Mouse (Mus musculus): Measurements from ENCODE around the gene Hba-a1.
"Not testable (repeated sequence)": the region's sequence is repeated elsewhere in the genome, so short reads cannot be mapped to it uniquely, and the experiment has no call there.

Gene Hba-a1

DNA sequence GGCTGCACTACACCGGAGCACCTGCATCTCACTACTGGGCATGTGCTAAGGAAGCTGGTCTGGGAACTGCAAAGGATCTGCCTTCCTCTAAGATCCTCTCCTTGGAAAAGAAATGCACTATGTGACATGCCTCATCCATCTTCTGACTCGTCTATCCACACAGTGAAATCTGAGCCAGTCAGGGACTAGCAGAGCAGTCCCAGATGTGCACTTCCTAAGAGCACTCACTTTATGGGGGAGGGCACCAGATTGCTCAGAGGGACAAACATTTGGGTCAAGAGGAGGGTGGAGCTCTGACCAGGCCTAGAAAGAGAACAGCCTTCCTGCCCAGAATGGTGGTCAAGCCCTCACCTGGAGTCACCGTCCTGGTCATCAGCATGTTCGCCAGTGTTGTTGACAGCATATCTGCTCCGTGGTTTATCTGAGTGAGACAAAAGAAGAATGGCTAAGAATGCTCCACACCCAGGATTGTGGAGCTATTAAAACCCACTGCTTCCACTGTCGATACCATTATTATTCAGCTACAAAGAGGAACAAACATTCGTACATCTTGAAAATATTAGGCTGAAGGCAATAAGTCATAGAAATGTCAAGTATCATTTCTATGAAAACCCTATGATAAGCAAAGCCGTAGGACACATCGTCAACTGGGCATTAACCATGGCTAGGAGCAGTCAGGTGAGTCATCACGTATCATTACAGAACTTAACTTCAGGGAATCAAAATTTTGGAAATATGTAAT, 20.5 kb upstream of the Hba-a1 start:
- DNase-seq (ENCODE audit: low spot score in 2 of 2), result no peak

DNA sequence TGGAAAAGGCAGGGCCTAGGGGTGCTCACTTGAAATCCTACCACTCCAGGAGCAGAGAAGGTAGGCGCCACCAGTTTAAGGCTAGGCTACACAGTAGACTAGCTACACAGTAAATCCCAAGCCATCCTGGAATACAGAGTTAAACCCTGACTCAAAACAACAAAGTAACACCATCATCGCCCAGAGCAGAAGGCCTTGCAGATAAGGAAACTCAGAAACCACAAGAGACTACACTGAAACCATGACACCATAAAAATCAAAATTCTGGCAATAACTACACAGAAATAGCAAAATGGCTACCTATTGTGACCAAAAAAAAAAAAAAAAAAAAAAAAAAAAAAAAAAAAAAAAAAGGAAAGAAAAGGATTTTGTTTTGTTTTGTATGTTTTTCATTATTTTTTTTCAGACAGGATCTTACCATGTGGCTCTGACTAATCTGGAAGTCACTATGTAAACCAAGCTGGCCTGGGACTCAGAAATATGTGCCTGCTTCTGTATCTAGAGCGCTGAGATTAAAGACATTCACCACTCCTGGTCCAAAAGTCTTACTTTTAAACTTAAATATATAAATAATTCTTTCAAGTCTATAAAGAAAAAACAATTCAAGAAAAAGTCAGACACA, 18.1 kb upstream of the Hba-a1 start:
- no peak for DNase-seq (ENCODE audit: low spot score in 2 of 2)

DNA sequence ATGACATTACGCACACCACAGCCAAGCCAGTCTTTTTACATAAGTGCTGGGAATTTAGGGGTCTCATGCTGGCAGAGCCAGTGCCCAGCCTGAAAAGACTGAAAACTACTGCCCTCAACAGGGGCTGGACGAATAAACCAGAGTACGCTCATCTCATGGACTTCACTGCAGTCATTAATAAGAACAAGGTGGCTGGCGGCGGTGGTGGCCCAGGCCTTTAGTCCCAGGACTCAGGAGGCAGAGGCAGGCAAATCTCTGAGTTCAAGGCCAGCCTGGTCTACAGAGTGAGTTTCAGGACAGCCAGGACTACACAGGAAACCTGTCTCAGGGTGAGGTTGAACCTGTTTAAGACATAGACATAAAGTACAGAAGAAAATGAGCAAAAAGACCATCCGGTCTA, 17.1 kb upstream of the Hba-a1 start:
- no peak for DNase-seq (ENCODE audit: low spot score in 2 of 2)

DNA sequence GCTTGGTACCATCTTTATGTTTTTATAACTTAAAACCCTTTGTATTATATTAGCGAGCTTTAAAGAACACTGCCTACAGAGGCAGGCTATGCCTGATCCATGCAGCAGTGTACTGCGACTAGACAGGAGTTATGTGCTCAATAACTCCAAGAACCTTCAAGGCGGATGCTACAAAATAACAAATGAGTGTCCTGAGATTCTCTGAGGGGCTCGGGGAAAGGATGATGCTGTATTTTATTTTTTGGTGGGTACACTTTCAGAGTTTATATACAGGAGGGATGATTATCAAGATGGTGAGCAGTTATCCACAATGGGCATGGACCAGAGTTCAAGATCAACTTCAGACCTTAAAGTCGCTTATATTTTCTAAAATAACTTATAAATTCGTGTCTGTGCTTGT, 16.5 kb upstream of the Hba-a1 start:
- no peak for DNase-seq (ENCODE audit: low spot score in 2 of 2)

DNA sequence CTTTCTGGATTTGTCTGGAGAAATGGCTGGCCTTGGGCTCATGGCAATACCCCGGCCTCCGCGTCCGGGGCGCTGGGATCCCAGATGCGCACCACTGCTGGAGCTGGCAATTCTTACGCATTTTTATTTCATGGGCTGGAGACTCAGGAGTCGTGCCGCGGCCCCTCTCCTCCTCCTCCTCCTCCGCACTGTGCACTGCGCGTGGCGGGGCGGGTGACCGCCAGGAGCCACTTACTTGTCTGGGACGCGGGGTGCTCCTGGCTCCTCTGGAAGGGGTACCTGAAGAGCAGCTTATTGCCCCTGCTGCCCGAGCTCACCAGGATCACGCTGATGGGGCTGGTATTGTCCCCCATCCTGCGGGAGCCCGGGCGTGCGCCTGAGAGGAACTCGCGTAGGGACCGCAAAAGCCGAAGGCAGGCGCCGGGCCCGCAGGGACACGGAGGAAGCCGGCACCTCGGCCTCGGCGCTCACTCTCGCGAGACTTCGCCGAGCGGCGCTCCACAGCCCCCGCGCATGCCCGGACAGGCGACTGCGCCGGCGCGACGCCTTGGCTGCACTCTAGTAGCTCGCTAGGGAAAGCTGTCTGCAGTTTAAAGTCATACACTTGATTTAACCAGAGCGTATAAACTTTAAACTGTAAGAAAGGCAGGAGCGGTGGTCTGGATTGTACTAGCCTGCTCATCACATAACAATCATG, 16.0 kb upstream of the Hba-a1 start, which contains the start of gene Nprl3:
Gene Nprl3, minus strand, starts transcription at position 520 of the 697 bp plus-strand sequence.
- DNase-seq (ENCODE audit: low spot score in 2 of 2), result peak; percentile 95 to 96

DNA sequence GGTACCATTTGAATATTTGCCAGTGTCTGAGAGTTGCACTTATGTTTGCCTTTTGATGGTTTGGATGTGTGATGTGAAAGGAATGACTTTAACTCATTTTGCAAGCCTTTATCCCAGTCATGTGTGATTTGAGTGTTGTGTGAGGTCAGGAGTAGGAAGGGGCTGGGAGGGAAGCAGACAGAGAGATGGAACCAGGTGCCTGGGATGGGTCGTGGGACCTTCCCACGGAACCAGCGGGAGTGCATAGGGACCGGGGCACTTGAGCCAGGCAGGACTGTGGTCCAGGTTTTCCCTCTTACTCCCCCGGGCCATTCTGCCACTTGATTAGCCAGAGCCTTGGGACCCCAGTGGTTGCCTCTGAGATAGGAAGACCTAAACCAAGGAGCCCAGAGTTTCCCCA, 15.3 kb upstream of the Hba-a1 start:
- DNase-seq (ENCODE audit: low spot score in 2 of 2), result no peak

DNA sequence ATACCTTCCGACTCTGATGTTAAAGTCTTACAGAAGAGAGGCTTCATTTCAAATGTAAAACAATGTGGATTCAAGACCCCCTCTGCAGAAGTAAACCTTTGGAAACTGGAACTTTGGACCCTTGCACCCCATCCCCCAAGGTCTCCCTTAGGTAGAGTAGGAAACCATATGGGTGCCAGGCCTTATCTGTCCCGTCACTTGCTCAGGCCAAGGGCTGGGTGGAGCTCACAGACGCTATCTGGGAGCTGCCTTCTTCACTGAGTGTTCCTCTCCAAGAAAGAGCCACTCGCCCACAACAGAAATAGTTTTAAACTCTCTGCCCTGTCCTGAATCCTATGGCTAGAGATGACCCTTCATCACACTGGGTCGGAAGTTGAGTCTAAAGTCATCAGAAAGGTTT, 14.4 kb upstream of the Hba-a1 start:
- DNase-seq (ENCODE audit: low spot score in 2 of 2), result no peak

DNA sequence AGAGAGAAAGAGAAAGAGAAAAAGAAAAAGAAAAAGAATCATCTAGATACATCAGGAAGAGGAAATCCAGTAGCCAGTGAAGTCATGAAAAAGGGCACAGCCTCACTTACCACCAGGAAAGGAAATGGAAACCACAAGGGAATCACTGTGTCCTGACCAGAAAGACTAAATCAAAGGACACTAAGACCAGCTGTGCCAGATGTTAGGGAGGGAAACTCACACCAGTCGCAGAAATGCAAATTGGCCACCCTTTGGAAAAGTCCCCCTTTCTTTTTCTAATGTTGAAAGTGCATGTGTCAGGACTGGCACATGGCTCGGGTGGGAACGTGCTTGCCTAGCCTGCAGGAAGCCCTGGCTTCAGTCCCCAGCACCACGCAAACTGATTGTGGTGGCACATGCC, 12.1 kb upstream of the Hba-a1 start:
- DNase-seq (ENCODE audit: low spot score in 2 of 2), result no peak

DNA sequence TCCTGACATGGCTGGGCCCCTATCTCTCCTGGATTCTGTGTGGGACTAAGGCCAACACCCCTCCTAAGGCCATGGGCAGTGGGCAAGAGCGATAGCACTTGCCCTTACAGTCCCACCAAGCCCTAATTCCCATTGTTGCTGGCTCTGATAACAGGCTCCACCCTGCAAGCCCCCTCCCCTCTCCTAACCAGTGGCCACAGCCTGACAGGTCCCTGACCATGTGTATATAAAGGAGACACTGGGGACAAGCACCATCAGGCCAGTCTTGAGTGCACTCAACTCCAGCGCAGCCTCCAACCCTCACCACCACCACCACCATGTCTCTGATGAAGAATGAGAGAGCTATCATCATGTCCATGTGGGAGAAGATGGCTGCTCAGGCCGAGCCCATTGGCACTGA, 7.0 kb upstream of the Hba-a1 start, which contains the start of gene Hba-x:
Gene Hba-x, plus strand, starts transcription at position 54 of the 400 bp plus-strand sequence.
- no peak for DNase-seq (ENCODE audit: low spot score in 2 of 2)

DNA sequence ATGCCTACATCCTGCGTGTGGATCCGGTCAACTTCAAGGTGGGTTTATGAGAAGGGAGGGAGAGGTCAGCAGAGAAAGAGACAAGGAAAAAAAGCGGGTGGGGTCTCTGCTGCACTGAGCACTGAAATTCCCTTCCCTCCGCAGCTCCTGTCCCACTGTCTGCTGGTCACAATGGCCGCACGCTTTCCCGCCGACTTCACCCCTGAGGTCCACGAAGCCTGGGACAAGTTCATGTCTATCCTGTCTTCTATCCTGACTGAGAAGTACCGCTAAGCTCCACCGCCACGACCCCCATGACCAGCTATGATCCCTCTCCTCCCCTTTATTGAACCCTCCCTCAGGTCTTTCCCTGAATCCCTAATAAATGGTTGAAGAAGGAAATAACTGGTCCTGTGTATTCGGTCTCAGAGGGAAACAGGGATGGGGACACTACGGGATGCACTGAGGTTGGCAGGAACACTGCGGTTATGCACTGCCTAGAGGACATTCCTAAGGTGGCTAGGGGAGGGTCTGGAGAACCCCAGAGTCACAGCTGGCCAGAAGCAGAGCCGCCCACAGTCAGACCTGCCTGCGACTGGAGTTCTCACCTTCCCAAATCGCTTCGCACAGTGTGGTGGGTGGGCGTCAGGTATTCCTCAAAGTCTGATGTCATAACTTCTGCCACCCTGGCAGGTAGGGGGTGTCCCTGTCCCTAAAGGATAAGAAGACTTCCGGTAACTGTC, 5.4 kb upstream of the Hba-a1 start:
- DNase-seq (ENCODE audit: low spot score in 2 of 2), result no peak

DNA sequence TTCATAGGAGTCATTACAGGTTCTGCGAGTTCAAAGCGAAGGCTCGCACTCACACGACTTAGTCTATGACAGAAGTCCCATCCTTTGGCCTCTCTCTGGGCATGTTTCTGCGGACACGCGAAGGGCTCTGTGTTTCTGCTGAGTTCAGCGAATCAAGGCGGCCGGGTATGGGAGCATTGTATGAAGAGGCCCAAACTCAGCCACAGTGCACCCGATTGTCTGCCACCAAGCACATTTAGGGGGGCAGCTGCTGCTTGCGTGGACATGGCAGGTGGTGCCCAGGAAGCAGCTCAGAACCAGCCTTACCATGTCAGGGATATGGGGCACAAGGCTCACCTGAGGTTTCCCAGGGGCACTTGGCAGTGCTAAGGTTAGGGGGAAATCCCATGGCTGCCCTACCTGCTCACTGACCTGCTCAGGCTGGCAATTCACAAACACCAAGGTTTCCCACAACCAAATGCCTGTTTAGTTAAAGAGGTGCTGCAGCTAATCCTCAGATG, 4.8 kb upstream of the Hba-a1 start:
- DNase-seq (ENCODE audit: low spot score in 2 of 2), result no peak

DNA sequence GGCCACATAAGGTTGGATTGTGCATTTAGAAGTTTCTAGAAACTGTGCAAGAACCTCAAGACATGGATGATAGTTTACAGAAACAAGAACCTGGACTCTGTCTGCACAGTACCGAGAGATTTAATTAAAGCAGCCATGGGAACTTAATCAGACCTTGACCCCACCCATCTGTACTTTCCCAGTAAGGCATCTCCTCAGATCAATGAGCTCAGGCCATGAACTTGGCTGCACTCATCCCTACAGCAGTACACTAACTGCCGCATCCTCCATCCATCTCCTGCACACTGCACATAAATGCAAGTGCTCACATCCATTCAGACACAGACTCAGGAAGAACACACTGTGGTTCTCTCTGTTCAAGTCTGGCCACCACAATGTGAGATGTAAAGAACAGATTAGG, 2.7 kb upstream of the Hba-a1 start:
- DNase-seq (ENCODE audit: low spot score in 2 of 2), result no peak

DNA sequence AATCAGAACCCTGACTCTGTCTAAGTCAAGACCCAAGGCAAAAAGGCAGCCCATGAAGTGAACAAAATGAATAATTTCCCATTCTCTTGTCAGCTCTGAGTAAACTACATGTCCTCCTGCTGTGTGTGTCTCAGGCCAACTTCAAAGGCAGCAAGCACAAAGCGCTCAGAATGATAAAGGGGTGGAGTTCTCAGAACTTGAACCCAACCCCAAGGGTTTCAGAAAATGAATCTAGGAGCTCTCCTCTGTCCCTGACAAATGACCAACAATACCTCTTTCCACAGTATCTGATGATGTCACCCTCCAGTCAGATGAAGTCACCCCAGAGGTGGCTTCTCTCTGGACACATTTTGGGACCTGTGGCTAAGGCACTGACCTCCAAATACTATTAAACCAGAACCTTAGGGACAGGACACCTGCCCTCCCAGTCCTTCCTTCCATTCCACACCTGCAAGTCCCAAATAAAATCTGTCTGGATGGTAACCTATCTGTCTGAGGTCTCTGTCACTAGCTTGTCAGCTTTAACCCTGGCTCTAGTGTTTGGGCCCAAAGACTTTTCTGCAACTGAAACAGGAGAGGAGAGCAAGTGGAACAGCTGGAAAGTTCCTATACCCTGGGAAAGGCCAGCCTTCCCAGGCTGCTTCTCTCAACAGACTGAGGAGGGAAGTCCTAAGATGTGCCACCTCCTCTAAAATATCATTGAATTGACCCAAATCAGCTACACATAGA, 1.7 kb upstream of the Hba-a1 start:
- DNase-seq (ENCODE audit: low spot score in 2 of 2), result no peak

DNA sequence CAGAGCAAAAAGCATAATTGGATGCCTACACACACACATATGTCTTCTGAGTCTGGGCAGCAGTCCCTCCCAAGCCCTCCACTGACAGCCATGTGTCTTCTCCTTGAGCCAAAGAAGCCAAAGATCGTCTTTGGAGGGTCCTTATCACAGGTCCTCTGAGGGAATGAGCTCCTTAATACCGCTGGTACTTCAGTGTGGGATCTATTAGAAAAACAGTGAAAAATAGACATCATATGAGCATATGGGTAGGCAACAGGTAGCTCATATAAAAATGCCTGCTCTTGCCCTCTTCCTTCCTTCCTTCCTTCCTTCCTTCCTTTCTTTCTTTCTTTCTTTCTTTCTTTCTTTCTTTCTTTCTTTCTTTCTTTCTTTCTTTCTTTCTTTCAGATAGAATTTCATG, 1.3 kb downstream of the Hba-a1 start:
- DNase-seq (ENCODE audit: low spot score in 2 of 2), result not testable (repeated sequence)

DNA sequence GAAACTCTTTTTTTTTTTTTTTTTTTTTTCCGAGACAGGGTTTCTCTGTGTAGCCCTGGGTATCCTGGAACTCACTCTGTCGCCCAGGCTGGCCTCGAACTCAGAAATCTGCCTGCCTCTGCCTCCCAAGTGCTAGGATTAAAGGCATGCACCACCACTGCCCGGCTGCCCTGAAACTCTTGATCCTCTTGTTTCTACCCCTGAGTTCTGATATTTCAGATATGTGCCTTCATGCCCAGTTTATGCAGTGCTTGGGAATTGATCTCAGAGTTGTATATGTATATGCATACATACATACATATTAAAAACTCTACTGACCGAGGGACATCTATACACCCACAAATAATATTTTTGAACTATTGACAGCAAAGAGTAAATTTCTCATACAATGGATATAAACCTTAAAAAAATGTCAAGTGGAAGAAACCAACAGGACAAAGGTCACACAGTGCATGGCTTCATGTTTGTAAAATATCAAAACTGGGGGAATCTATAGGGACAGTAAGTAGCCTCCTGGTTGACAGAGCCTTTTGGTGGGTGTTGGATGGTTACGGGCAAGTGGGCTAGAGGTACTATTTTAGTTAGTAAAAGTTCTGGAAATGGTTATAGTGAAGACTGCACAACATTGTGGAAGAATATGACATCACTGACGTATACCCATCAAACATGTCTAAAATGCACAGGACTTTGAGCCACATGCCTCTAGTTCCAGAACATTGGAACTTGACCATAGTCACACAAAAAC, 1.9 kb downstream of the Hba-a1 start:
- no peak for DNase-seq (ENCODE audit: low spot score in 2 of 2)

DNA sequence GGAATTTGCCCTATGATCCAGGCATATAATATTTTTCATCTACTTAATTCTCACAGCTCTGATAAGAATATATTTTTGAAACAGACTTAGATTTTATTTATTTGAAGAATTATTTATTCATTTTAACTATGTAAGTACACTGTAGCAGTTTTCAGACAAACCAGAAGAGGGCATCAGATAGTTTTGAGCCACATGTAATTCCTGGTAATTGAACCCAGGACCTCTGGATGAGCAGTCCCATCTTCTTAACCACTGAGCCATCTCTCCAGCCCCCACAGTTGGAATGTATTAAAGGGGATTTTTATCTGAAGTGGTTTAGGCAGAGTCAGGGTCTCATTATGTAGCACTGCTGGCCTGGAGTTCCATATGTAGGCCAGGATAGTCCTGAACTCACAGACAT, 2.6 kb downstream of the Hba-a1 start:
- DNase-seq (ENCODE audit: low spot score in 2 of 2), result not testable (repeated sequence)

DNA sequence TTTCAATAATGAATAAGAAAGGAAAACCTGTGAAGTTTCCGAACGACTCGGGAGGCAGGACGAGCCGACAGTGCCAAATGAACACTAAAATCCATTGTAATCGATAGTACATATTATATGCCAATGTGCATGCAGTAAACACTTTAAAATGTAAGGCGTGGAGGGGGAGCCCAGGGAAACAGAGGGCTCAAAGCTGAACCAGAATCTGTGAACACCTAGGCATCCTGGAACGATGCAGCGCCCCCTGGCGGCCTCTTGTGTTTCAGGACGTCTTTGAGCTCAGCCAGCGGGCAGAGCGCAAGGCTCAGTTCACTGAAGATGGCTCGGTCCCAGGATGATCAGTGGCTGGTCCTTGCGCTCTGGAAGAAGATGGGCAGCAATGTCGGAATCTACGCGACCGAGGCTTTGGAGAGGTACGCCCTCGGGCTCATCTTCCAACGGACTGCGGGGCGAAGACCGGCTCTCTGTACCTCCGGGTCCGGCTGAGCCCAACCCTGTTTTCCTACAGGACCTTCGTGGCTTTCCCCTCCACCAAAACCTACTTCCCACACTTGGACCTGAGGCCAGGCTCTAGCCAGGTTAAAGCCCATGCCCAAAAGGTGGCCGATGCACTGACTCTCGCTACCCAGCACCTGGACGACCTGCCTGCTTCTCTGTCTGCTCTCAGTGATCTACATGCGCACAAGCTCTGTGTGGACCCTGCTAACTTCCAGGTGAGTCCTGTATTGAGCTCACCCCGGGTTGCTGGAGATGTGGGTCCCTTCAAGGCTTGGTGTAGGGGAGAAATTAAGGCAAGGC, 3.6 kb downstream of the Hba-a1 start, which contains the start of gene Hbq1b:
Gene Hbq1b, plus strand, starts transcription at position 271 of the 798 bp plus-strand sequence.
- DNase-seq (ENCODE audit: low spot score in 2 of 2), result peak; percentile 32 to 71

DNA sequence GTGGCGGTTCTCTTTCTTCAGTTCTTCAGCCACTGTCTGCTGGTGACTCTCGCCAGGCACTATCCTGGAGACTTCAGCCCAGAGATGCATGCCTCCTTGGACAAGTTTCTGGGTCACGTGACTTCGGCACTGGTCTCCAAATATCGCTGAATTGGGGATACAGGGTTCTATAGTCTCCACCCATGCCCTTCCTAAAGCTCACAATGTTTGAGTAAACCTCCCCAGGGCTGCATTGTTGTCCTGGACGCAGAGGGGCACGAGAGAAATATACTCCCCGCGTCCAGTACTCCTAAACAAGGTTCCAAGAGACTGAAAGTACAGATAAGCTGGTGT, 4.1 kb downstream of the Hba-a1 start:
- DNase-seq (ENCODE audit: low spot score in 2 of 2), result no peak

DNA sequence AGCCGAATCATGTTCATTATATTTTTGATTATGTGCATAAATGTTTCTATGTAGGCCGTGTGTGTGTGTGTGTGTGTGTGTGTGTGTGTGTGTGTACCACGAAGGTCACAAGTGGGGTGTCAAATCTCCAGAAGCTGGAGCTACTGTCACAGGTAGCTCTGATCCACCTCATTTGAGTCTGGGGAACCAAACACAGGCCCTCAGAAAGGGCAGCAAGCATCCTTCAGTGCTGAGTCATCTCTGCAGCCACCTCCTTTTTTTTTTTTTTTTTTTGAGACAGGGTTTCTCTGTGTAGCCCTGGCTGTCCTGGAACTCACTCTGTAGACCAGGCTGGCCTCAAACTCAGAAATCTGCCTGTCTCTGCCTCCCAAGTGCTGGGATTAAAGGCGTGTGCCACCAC, 9.5 kb downstream of the Hba-a1 start:
- DNase-seq (ENCODE audit: low spot score in 2 of 2), result not testable (repeated sequence)

DNA sequence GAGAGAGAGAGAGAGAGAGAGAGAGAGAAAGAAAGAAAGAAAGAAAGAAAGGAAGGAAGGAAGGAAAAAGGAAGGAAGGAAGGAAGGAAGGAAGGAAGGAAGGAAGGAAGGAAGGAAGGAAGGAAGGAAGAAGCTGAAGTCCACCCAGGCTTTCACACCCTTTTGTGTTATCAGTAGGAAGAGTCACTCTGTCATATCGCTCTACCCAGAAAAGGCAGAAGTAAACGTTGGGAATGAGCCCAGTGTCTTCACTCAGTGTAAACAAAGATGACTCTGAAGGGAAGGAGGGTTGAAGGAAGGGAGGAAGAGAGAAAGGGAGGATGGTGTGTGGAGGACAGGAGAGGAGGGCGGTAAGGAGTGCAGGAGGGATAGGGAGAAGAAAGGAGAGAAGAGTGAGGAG, 10.2 kb downstream of the Hba-a1 start:
- not testable (repeated sequence) for DNase-seq (ENCODE audit: low spot score in 2 of 2)
